ENCODE assay signal across 10 mouse cellular contexts in genomic region chr14:67141581-67142441, GRCm38 (mm10).
DNase-seq lines count a peak whose midpoint lies in the region; ATAC-seq and TF ChIP-seq lines count a peak whose summit lies in the region.
"Had no signal": no experiment of that assay in that cellular context is flagged by ENCODE, and none has a peak within 500 bp of the region (broad histone marks: within the 10 kb centered on the region; RNA-seq: fewer than 3 reads in every experiment).

No protein-coding gene starts in this region.

- WGBS in kidney, adult 2 months, result 22% methylated on average over 15 of the region's 15 CpGs
- 23% methylated on average over 15 of the region's 15 CpGs for WGBS in heart, embryonic 14.5 days

- H3K4me3 ChIP-seq in kidney, adult 2 months (ENCODE audit: insufficient read depth, low read depth, low read length), result no peak overlapping the region
- H3K4me3 ChIP-seq in heart, embryonic 14.5 days (ENCODE audit: control insufficient read depth in 1 of 2, insufficient read depth in 1 of 2, low read depth in 1 of 2, low read length in 2 of 2), result peak overlapping the region in 1 of 2 experiments; percentile 6; a peak in 1 of 4 replicates
- peak overlapping the region; percentile 9; the same call in 1 of the 2 replicates for H3K4me3 ChIP-seq in left cerebral cortex, adult 2 months
- H3K4me3 ChIP-seq: embryonic facial prominence, embryonic 12.5 days; liver, embryonic 13.5 days had no signal

- no peaks in the 10 kb centered on the region for H3K27me3 ChIP-seq in kidney, adult 2 months (replicated peaks; ENCODE audit: control insufficient read depth, insufficient read depth, low read length)
- H3K27me3 ChIP-seq in heart, embryonic 14.5 days (ENCODE audit: control insufficient read depth, insufficient read depth, low read length), result no peaks in the 10 kb centered on the region
- H3K27me3 ChIP-seq: liver, embryonic 13.5 days had no signal

- DNase-seq in kidney, adult 2 months, result peak; percentile 14
- DNase-seq in kidney, adult 11 months, result no peak
- DNase-seq in cerebellum, adult 11 months, result peak; percentile 53
- peak; percentile 35 to 57 for DNase-seq in left cerebral cortex, adult 2 months (ENCODE audit: extremely low spot score in 1 of 2, low spot score in 2 of 2)
- peak; percentile 81 for DNase-seq in right cerebral cortex, postnatal 14 days
- DNase-seq in liver, result no peak
- DNase-seq in gastrocnemius, postnatal 14 days, result no peak
- DNase-seq: liver, embryonic 13.5 days had no signal

- H3K9me3 ChIP-seq in heart, embryonic 14.5 days (ENCODE audit: control insufficient read depth, low read length), result no peaks in the 10 kb centered on the region
- H3K9me3 ChIP-seq: embryonic facial prominence, embryonic 12.5 days; liver, embryonic 13.5 days had no signal

- TF ChIP-seq CTCF in kidney, adult 2 months (conservative IDR thresholded peaks at IDR 0.05; ENCODE audit: insufficient read depth, insufficient read length, low read depth, low read length), result no peak
- TF ChIP-seq CTCF in left cerebral cortex, adult 2 months (IDR thresholded peaks at IDR 0.05), result no peak

- H3K9ac ChIP-seq in heart, embryonic 14.5 days (ENCODE audit: low read length), result peak overlapping the region; percentile 52; the same call in 1 of the 2 replicates
- H3K9ac ChIP-seq: embryonic facial prominence, embryonic 12.5 days; liver, embryonic 13.5 days had no signal

- peak overlapping the region; percentile 55 for H3K4me2 ChIP-seq in heart, embryonic 14.5 days (ENCODE audit: low read length)
- H3K4me2 ChIP-seq: embryonic facial prominence, embryonic 12.5 days; liver, embryonic 13.5 days had no signal

- intact Hi-C loops in left cerebral cortex, adult 2 months (cut with DNase I), result loop anchor here (1.0 to 5.0 kb wide), 4 partner anchors 19 to 45 kb away; no protein-coding TSS in a partner anchor
- intact Hi-C loops in gastrocnemius, postnatal 14 days (cut with DNase I; ENCODE audit: low total_unique reads), result no loop called here

- no peak for ATAC-seq in heart, embryonic 14.5 days (ENCODE audit: insufficient number of reproducible peaks, insufficient read depth, low FRiP score, low read depth)

- TF ChIP-seq POLR2A in kidney, adult 2 months (IDR thresholded peaks at IDR 0.05; ENCODE audit: low read depth, low read length), result no peak

- H3K36me3 ChIP-seq in kidney, adult 2 months (ENCODE audit: control insufficient read depth, insufficient read depth, low read length), result no peaks in the 10 kb centered on the region
- H3K36me3 ChIP-seq in heart, embryonic 14.5 days (ENCODE audit: control insufficient read depth, insufficient read depth, low read length), result no peaks in the 10 kb centered on the region
- H3K36me3 ChIP-seq: embryonic facial prominence, embryonic 12.5 days; liver, embryonic 13.5 days had no signal

- H3K4me1 ChIP-seq in kidney, adult 2 months (ENCODE audit: control insufficient read depth, insufficient read depth, low read length), result no peaks in the 10 kb centered on the region
- peaks cover 8 to 15% of the 10 kb centered on the region in 2 experiments for H3K4me1 ChIP-seq in heart, embryonic 14.5 days (ENCODE audit: control insufficient read depth in 2 of 2, insufficient read depth in 2 of 2, low read length in 2 of 2)
- H3K4me1 ChIP-seq: liver, embryonic 13.5 days had no signal

- H3K27ac ChIP-seq in kidney, adult 2 months (ENCODE audit: insufficient read depth, low read depth, low read length), result no peak overlapping the region
- no peak overlapping the region; a peak in 1 of 4 replicates for H3K27ac ChIP-seq in heart, embryonic 14.5 days (replicated peaks in 1 of 2; ENCODE audit: control insufficient read depth in 1 of 2, insufficient read depth in 1 of 2, low read depth in 2 of 2, low read length in 2 of 2)
- H3K27ac ChIP-seq in left cerebral cortex, adult 2 months, result peak overlapping the region; percentile 96
- H3K27ac ChIP-seq: embryonic facial prominence, embryonic 12.5 days; liver, embryonic 13.5 days had no signal

Comparison
In these comparisons a context has a peak if more than half of its experiments do, and no peak if none do; other contexts are left out.
1. DNase-seq: peak in kidney, adult 2 months (single experiment), cerebellum, adult 11 months (single experiment), left cerebral cortex, adult 2 months (2 of 2) and right cerebral cortex, postnatal 14 days (single experiment); none in kidney, adult 11 months (single experiment), liver (single experiment) and gastrocnemius, postnatal 14 days (single experiment).